Mouse (Mus musculus) embryonic facial prominence, embryonic 14.5 days (tissue): ENCODE measurements at regions not wholly inside any gene's neighbourhood (a gene's known extent, or its start where the extent isn't known, plus 50 kb on each side); places are given as distances from the start of the nearest gene placed in this dataset.

Experiments used
- ATAC-seq: fragments of 200-750 bp; cut with Nextera tagmentation; 2 replicates; pipeline ENCODE4 v1.8.0; 2017; ENCODE audit warnings: low read depth, moderate number of reproducible peaks, moderate TSS enrichment
- DNase-seq: peaks from one replicate; pipeline ENCODE4 v3.0.0-alpha.2; 2015; ENCODE audit warnings: low spot score
- H3K27ac ChIP-seq: fragments of 300-500 bp; sonication (generic); replicated peaks from 2 replicates; pipeline ENCODE4 v1.5.1; 2014; ENCODE audit warnings: low read depth, mild to moderate bottlenecking, low read length, moderate library complexity
- H3K27me3 ChIP-seq: fragments of 300-500 bp; sonication (generic); replicated peaks from 2 replicates; pipeline ENCODE4 v1.6.1; 2014; ENCODE audit warnings: low read length; ENCODE audit not compliant: control insufficient read depth, insufficient read depth
- H3K36me3 ChIP-seq: fragments of 300-500 bp; sonication (generic); 2 replicates; pipeline ENCODE4 v1.6.1; 2014; ENCODE audit warnings: low read length, mixed read lengths; ENCODE audit not compliant: control insufficient read depth, insufficient read depth
- H3K4me1 ChIP-seq: fragments of 300-500 bp; sonication (generic); 2 replicates; pipeline ENCODE4 v1.6.1; 2014; ENCODE audit warnings: antibody characterized with exemption, low read length; ENCODE audit not compliant: control insufficient read depth, insufficient read depth
- H3K4me2 ChIP-seq: fragments of 300-500 bp; sonication (generic); 2 replicates; pipeline ENCODE4 v1.6.1; 2014; ENCODE audit warnings: low read depth, mild to moderate bottlenecking, low read length, moderate library complexity, mixed read lengths
- H3K4me3 ChIP-seq: fragments of 300-500 bp; sonication (generic); 2 replicates; pipeline ENCODE4 v1.5.1; 2014; ENCODE audit warnings: low read depth, mild to moderate bottlenecking, low read length
- H3K9ac ChIP-seq: fragments of 300-500 bp; sonication (generic); 2 replicates; pipeline ENCODE4 v1.6.1; 2014; ENCODE audit warnings: low read depth, mild to moderate bottlenecking, low read length, moderate library complexity, mixed read lengths
- H3K9me3 ChIP-seq: fragments of 300-500 bp; sonication (generic); 2 replicates; pipeline ENCODE4 v1.6.1; 2016; ENCODE audit warnings: low read length; ENCODE audit not compliant: control insufficient read depth
- WGBS: fragments of 180-500 bp; shearing (Covaris S2); extraction: QIAGEN DNeasy Blood & Tissue Kit; methylation state at CpG from one replicate; pipeline ENCODE4 v1.1.7; 2014; 5-methylcytosine and 5-hydroxymethylcytosine counted together

DNA sequence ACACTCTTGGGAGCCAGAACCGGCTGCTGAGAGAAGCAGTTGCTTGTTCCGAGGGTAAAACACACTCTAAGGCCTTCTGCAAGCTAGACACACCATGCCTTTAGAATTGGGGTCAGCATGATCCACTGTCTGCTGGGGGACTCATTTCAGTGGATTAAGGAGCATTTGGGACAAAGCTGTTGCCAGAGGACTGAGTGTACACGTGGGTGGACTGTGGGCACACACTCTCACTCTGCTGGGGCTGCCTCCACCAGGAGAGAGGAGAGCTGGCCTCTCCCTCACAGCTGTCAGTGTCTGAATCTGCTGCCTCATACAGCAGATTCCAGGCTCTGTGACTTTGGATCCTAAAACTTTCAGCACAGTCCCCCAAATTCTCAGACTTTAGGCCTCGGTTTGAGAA lies 161.2 kb upstream of the Rreb1 start:
- no peak overlapping the region for H3K4me3 ChIP-seq
- no peaks in the 10 kb centered on the region for H3K27me3 ChIP-seq
- no peaks in the 10 kb centered on the region for H3K9me3 ChIP-seq
- H3K27ac ChIP-seq = no peak overlapping the region
- H3K4me2 ChIP-seq = no peak overlapping the region
- DNase-seq = no peak
- H3K4me1 ChIP-seq = no peaks in the 10 kb centered on the region
- no peak for ATAC-seq
- H3K9ac ChIP-seq = no peak overlapping the region
- 67% methylated on average over 4 of the region's 4 CpGs for WGBS
- no peaks in the 10 kb centered on the region for H3K36me3 ChIP-seq

GRCm38 (mm10) chr13:37619841-37620725 lies 158.1 kb upstream of the Rreb1 start:
- Histone ChIP-seq H3K27ac (no peak overlapping the region), H3K4me2 (no peak overlapping the region), H3K4me3 (no peak overlapping the region), H3K36me3 (no peaks in the 10 kb centered on the region), H3K27me3 (no peaks in the 10 kb centered on the region), H3K4me1 (no peaks in the 10 kb centered on the region), H3K9ac (no peak overlapping the region), H3K9me3 (no peaks in the 10 kb centered on the region)
- DNase-seq (peak; percentile 35), ATAC-seq (0 out of 2 replicates have a peak, but pooled peaks have one; percentile 50)
- WGBS = 55% methylated on average over 11 of the region's 11 CpGs

DNA sequence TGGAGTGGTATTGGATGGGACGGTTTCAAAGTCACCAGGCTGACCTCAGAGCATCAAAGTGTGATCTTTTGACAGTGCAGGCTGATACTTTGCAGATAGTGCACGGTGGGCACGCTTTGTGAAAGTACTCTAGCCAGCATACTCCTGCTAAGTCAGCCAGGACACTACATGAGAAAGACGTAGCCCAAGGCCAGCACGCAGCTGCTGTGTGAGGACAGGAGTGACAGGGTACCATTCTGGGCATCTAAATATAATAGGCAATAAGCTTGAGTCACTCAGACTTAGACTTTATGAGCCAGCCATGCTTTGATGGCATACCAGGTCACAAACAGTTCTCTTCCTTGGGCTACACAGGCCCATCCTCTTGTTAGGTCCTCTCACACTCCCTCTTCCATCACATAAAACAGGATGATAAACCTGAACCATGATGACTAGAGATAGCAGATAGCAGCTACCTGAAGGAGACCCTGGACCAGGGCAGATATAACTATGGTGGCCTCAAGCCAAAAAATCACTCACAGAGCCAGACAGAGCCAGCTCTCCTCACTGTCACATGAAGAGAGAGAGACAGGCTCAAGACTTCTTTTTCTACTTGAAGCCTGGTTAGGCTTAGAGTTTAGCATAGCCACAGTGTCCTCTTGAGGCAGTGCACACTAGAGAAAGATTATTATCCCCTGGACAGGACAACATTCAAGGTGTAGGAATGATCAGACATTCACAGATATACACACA lies 156.7 kb upstream of the Rreb1 start:
- DNase-seq (no peak), ATAC-seq (no peak)
- 87% methylated on average over 5 of the region's 5 CpGs for WGBS
- Histone ChIP-seq H3K27ac (no peak overlapping the region), H3K9ac (no peak overlapping the region), H3K4me3 (no peak overlapping the region), H3K4me1 (no peaks in the 10 kb centered on the region), H3K9me3 (no peaks in the 10 kb centered on the region), H3K27me3 (no peaks in the 10 kb centered on the region), H3K36me3 (no peaks in the 10 kb centered on the region), H3K4me2 (no peak overlapping the region)

- no peak for DNase-seq
Measured at GRCm38 (mm10) chr13:37622366-37623088, 155.7 kb upstream of the Rreb1 start.

GRCm38 (mm10) chr13:37624741-37625140 lies 153.5 kb upstream of the Rreb1 start:
- Histone ChIP-seq H3K4me2 (no peak overlapping the region), H3K9me3 (no peaks in the 10 kb centered on the region), H3K36me3 (no peaks in the 10 kb centered on the region), H3K27ac (no peak overlapping the region), H3K27me3 (no peaks in the 10 kb centered on the region), H3K4me3 (no peak overlapping the region), H3K9ac (no peak overlapping the region), H3K4me1 (no peaks in the 10 kb centered on the region)
- ATAC-seq = no peak
- WGBS = 33% methylated on average over 1 of the region's 1 CpGs
- no peak for DNase-seq

More at GRCm38 (mm10) chr13:37622366-37623088, 155.7 kb upstream of the Rreb1 start:
- no peak for ATAC-seq
- Histone ChIP-seq H3K9ac (no peak overlapping the region), H3K27me3 (no peaks in the 10 kb centered on the region), H3K4me2 (no peak overlapping the region), H3K9me3 (no peaks in the 10 kb centered on the region), H3K4me3 (no peak overlapping the region), H3K4me1 (no peaks in the 10 kb centered on the region), H3K27ac (no peak overlapping the region), H3K36me3 (no peaks in the 10 kb centered on the region)
- 63% methylated on average over 6 of the region's 6 CpGs for WGBS

DNA sequence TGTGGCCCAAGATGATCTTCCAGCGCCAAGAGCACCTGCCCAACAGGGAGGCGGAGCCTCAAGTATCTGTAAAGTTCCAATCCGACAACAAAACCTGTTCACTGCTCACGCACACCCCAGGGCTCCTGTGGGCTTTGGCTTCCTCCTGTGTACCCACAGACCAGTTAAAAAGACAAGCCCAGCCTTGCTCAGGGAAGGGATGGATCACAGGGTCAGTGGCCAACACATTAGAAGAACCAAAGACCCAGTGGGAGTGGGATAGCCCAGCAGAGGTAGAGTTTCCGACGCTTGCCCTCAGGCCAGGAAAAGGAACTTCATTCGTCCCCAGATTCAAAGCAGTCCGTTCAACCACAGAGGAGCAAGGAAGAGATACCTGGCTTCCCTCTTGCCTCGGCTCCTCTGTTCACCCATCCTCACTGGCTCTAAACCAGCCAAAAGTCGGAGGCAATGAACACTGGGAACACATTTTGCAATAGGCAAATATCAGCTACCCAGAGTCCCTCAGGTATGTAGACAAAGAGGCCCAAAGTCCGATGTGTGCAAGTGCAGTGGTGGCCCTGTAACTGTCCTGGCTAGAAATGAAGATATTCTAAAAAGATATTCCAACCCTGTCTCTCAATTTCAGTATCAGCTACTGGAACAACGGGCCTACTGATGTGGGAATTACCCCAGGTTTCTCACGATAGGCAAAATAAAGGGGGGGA lies 152.5 kb upstream of the Rreb1 start:
- Histone ChIP-seq H3K9me3 (no peaks in the 10 kb centered on the region), H3K4me2 (no peak overlapping the region), H3K4me3 (no peak overlapping the region), H3K36me3 (no peaks in the 10 kb centered on the region), H3K9ac (no peak overlapping the region), H3K4me1 (no peaks in the 10 kb centered on the region), H3K27ac (no peak overlapping the region), H3K27me3 (no peaks in the 10 kb centered on the region)
- no peak for ATAC-seq
- 82% methylated on average over 13 of the region's 13 CpGs for WGBS
- no peak for DNase-seq

DNA sequence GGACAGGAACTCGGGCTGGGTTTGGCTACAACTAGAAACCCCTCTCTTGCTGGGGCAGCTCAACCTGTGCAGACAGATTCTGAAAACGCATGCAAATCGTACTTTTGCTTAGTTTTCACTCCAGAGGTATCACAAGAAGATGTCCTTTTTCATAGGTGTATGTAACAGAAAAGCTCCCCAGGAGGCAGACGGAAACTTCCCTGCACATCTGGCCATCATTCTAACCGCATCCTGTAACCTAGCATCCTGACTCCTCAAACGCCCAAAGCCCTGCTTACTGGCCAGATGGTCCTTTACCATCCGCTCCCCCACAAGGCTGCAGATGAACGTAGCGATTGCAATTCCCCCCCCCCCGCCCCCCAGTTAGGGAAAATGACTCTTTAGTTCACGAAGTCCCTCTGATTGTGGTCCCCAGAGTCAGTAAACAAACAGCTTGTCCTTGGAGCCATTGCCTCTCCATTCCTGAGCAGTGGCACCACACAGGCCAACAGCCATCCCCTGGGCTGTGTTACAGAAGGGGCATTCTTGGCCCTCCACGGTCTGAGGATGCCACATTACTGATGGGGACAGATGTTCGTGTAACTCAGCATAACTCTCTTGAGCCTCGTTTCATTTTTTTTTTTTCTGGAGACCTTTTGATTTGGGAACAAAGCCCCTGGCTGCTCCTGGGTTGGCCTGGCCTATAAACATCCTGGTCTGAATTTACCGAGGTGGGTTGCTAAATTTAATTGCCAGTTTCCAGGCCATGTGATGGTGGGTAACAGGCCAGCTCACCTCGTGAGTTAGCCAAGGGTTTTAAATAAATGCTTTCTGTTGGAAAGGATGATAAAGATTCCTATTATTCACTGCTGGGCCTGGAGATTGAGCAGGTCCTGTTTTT lies 149.6 kb upstream of the Rreb1 start:
- Histone ChIP-seq H3K9ac (no peak overlapping the region), H3K27ac (no peak overlapping the region), H3K9me3 (0 out of 2 replicates have a peak, but pooled peaks cover 4% of the 10 kb centered on the region), H3K4me3 (no peak overlapping the region), H3K27me3 (no peaks in the 10 kb centered on the region), H3K4me2 (no peak overlapping the region), H3K4me1 (no peaks in the 10 kb centered on the region), H3K36me3 (no peaks in the 10 kb centered on the region)
- DNase-seq = peak; percentile 55
- ATAC-seq = peak; percentile 62; the same call in 1 of the 2 replicates
- 48% methylated on average over 16 of the region's 16 CpGs for WGBS
